Mouse (Mus musculus): ENCODE data around the gene Zfp580.

The Zfp580 gene

GRCm38 (mm10) chr7:5035628-5036027, 15.7 kb upstream of the Zfp580 start:
- DNase-seq (ENCODE audit: low spot score), result no peak

- no peak for DNase-seq (ENCODE audit: low spot score)
Measured at GRCm38 (mm10) chr7:5036136-5036535, 15.2 kb upstream of the Zfp580 start.

GRCm38 (mm10) chr7:5037026-5037425, 14.3 kb upstream of the Zfp580 start:
- DNase-seq (ENCODE audit: low spot score), result no peak

GRCm38 (mm10) chr7:5037467-5037866, 13.9 kb upstream of the Zfp580 start:
- DNase-seq (ENCODE audit: low spot score), result no peak

GRCm38 (mm10) chr7:5038109-5038732, 13.1 kb upstream of the Zfp580 start, which contains the start of gene Zfp784:
Gene Zfp784 (minus strand): TSS chr7:5038446.
- peak; percentile 70 for DNase-seq (ENCODE audit: low spot score)

- DNase-seq (ENCODE audit: low spot score), result no peak
Measured at GRCm38 (mm10) chr7:5038940-5039339, 12.4 kb upstream of the Zfp580 start.

GRCm38 (mm10) chr7:5044981-5045380, 6.4 kb upstream of the Zfp580 start:
- DNase-seq (ENCODE audit: low spot score), result no peak

GRCm38 (mm10) chr7:5046112-5046511, 5.2 kb upstream of the Zfp580 start:
- no peak for DNase-seq (ENCODE audit: low spot score)

GRCm38 (mm10) chr7:5047313-5047712, 4.0 kb upstream of the Zfp580 start:
- no peak for DNase-seq (ENCODE audit: low spot score)

- no peak for DNase-seq (ENCODE audit: low spot score)
Measured at GRCm38 (mm10) chr7:5052438-5052837, 1.1 kb downstream of the Zfp580 start.

- DNase-seq (ENCODE audit: low spot score), result no peak
Measured at GRCm38 (mm10) chr7:5052931-5053343, 1.6 kb downstream of the Zfp580 start.

GRCm38 (mm10) chr7:5053456-5054179, 2.3 kb downstream of the Zfp580 start:
- no peak for DNase-seq (ENCODE audit: low spot score)

- DNase-seq (ENCODE audit: low spot score), result no peak
Measured at GRCm38 (mm10) chr7:5056651-5057263, 5.4 kb downstream of the Zfp580 start.

GRCm38 (mm10) chr7:5057381-5057780, 6.0 kb downstream of the Zfp580 start:
- no peak for DNase-seq (ENCODE audit: low spot score)

- DNase-seq (ENCODE audit: low spot score), result no peak
Measured at GRCm38 (mm10) chr7:5057804-5058203, 6.5 kb downstream of the Zfp580 start.

GRCm38 (mm10) chr7:5058631-5059030, 7.3 kb downstream of the Zfp580 start:
- DNase-seq (ENCODE audit: low spot score), result no peak

- no peak for DNase-seq (ENCODE audit: low spot score)
Measured at GRCm38 (mm10) chr7:5059421-5059820, 8.1 kb downstream of the Zfp580 start.

- no peak for DNase-seq (ENCODE audit: low spot score)
Measured at GRCm38 (mm10) chr7:5060239-5060731, 8.9 kb downstream of the Zfp580 start.

- peak; percentile 96 for DNase-seq (ENCODE audit: low spot score)
Measured at GRCm38 (mm10) chr7:5060944-5061773, 9.8 kb downstream of the Zfp580 start.

- DNase-seq (ENCODE audit: low spot score), result peak; percentile 85
Measured at GRCm38 (mm10) chr7:5061774-5062359, 10.5 kb downstream of the Zfp580 start, which contains the start of gene U2af2. Gene U2af2 (plus strand): TSS chr7:5062143.

GRCm38 (mm10) chr7:5062360-5063001, 11.1 kb downstream of the Zfp580 start:
- DNase-seq (ENCODE audit: low spot score), result no peak
